Mouse (Mus musculus) midbrain, embryonic 14.5 days (tissue): Measurements from ENCODE around the gene Slc16a12. TPM values are rescaled to one million over a fixed set of nuclear protein-coding genes. Genes with fewer than 3 reads are reported as not detected.

Experiments used
- ATAC-seq: fragments of 200-750 bp; cut with Nextera tagmentation; 2 replicates; pipeline ENCODE4 v1.8.0; 2017; ENCODE audit warnings: moderate number of reproducible peaks, moderate library complexity; ENCODE audit not compliant: low FRiP score, low TSS enrichment
- DNase-seq: peaks from one replicate; pipeline ENCODE4 v3.0.0-alpha.2; 2015
- H3K27ac ChIP-seq: fragments of 300-500 bp; sonication (generic); replicated peaks from 2 replicates; pipeline ENCODE4 v1.5.1; 2014; ENCODE audit warnings: mild to moderate bottlenecking, low read depth, low read length, moderate library complexity
- H3K27me3 ChIP-seq: fragments of 300-500 bp; sonication (generic); 2 replicates; pipeline ENCODE4 v1.6.1; 2014; ENCODE audit warnings: low read length, control low read depth, mixed read lengths; ENCODE audit not compliant: control insufficient read depth, insufficient read depth
- H3K36me3 ChIP-seq: fragments of 300-500 bp; sonication (generic); 2 replicates; pipeline ENCODE4 v1.6.1; 2014; ENCODE audit warnings: low read length, control low read depth; ENCODE audit not compliant: control insufficient read depth, insufficient read depth
- H3K4me1 ChIP-seq: fragments of 300-500 bp; sonication (generic); 2 replicates; pipeline ENCODE4 v1.6.1; 2014; ENCODE audit warnings: mild to moderate bottlenecking, antibody characterized with exemption, low read length, control low read depth; ENCODE audit not compliant: control insufficient read depth, insufficient read depth
- H3K4me2 ChIP-seq: fragments of 300-500 bp; sonication (generic); 2 replicates; pipeline ENCODE4 v1.6.1; 2014; ENCODE audit warnings: mild to moderate bottlenecking, low read length, moderate library complexity
- H3K4me3 ChIP-seq: fragments of 300-500 bp; sonication (generic); replicated peaks from 2 replicates; pipeline ENCODE4 v1.5.1; 2014; ENCODE audit warnings: low read depth, low read length
- H3K9ac ChIP-seq: fragments of 300-500 bp; sonication (generic); replicated peaks from 2 replicates; pipeline ENCODE4 v1.6.1; 2014; ENCODE audit warnings: mild to moderate bottlenecking, low read length, moderate library complexity
- H3K9me3 ChIP-seq: fragments of 300-500 bp; sonication (generic); 2 replicates; pipeline ENCODE4 v1.6.1; 2016; ENCODE audit warnings: low read length, control low read depth, mixed read lengths; ENCODE audit not compliant: control insufficient read depth
- WGBS: fragments of 180-500 bp; shearing (Covaris S2); extraction: QIAGEN DNeasy Blood & Tissue Kit; methylation state at CpG from one replicate; pipeline ENCODE4 v1.1.7; 2014; 5-methylcytosine and 5-hydroxymethylcytosine counted together
- polyA plus RNA-seq: library from polyadenylated mRNA; unstranded; fragments of >200 nt; fragmentation: Nextera tagmentation; extraction: Ambion mirVana; gene quantifications from 2 replicates; pipeline ENCODE4 v1.2.1, GENCODE M21; 2014

Gene Slc16a12
- polyA plus RNA-seq = 0.51 and 4.1 TPM in 2 replicates

GRCm38 (mm10) chr19:34746688-34747504 is at the start of gene Slc16a12:
TSS of gene Slc16a12 (minus strand) at chr19:34747289.
- H3K4me3 ChIP-seq = peak within 1 kb of the TSS; percentile 60
- ATAC-seq (peak; percentile 62), DNase-seq (peak; percentile 55)
- H3K36me3 ChIP-seq = no peaks in the 10 kb centered on the region
- H3K27ac ChIP-seq = 0 out of 2 replicates have a peak within 1 kb of the TSS, but pooled peaks have one; percentile 26
- no peaks in the 10 kb centered on the region for H3K4me1 ChIP-seq
- H3K4me2 ChIP-seq = peak within 1 kb of the TSS; percentile 100
- H3K9ac ChIP-seq = peak within 1 kb of the TSS; percentile 64
- H3K27me3 ChIP-seq = peaks cover 13% of the 10 kb centered on the region
- under 1% methylated on average over 61 of the region's 61 CpGs for WGBS
- no peaks in the 10 kb centered on the region for H3K9me3 ChIP-seq

GRCm38 (mm10) chr19:34796396-34796795 is 49.3 kb upstream of the Slc16a12 start:
- Histone ChIP-seq H3K9me3 (no peaks in the 10 kb centered on the region), H3K4me2 (no peak overlapping the region), H3K27me3 (no peaks in the 10 kb centered on the region), H3K4me3 (no peak overlapping the region), H3K27ac (no peak overlapping the region), H3K4me1 (no peaks in the 10 kb centered on the region), H3K36me3 (no peaks in the 10 kb centered on the region), H3K9ac (no peak overlapping the region)
- DNase-seq = no peak
- ATAC-seq = no peak
- WGBS = 77% methylated on average over 4 of the region's 4 CpGs

GRCm38 (mm10) chr19:34782491-34782890 is 35.4 kb upstream of the Slc16a12 start:
- Histone ChIP-seq H3K4me1 (no peaks in the 10 kb centered on the region), H3K9ac (no peak overlapping the region), H3K9me3 (no peaks in the 10 kb centered on the region), H3K36me3 (no peaks in the 10 kb centered on the region), H3K4me3 (no peak overlapping the region), H3K4me2 (no peak overlapping the region), H3K27me3 (no peaks in the 10 kb centered on the region), H3K27ac (no peak overlapping the region)
- no peak for ATAC-seq
- no peak for DNase-seq
- WGBS = 91% methylated on average over 2 of the region's 2 CpGs

GRCm38 (mm10) chr19:34778993-34779392 is 31.9 kb upstream of the Slc16a12 start:
- Histone ChIP-seq H3K9me3 (no peaks in the 10 kb centered on the region), H3K27ac (no peak overlapping the region), H3K27me3 (no peaks in the 10 kb centered on the region), H3K9ac (no peak overlapping the region), H3K36me3 (no peaks in the 10 kb centered on the region), H3K4me3 (no peak overlapping the region), H3K4me1 (no peaks in the 10 kb centered on the region), H3K4me2 (no peak overlapping the region)
- DNase-seq (no peak), ATAC-seq (no peak)
- WGBS = 100% methylated on average over 1 of the region's 1 CpGs

GRCm38 (mm10) chr19:34778098-34778497 is 31.0 kb upstream of the Slc16a12 start:
- Histone ChIP-seq H3K9ac (no peak overlapping the region), H3K4me2 (no peak overlapping the region), H3K4me3 (no peak overlapping the region), H3K36me3 (no peaks in the 10 kb centered on the region), H3K27me3 (no peaks in the 10 kb centered on the region), H3K27ac (no peak overlapping the region), H3K9me3 (no peaks in the 10 kb centered on the region), H3K4me1 (no peaks in the 10 kb centered on the region)
- DNase-seq = no peak
- ATAC-seq = no peak

- H3K27ac ChIP-seq = no peak overlapping the region
- no peaks in the 10 kb centered on the region for H3K9me3 ChIP-seq
- H3K36me3 ChIP-seq = no peaks in the 10 kb centered on the region
- no peak overlapping the region for H3K9ac ChIP-seq
- H3K4me1 ChIP-seq = no peaks in the 10 kb centered on the region
- DNase-seq = peak; percentile 82
- no peak overlapping the region for H3K4me3 ChIP-seq
- 28% methylated on average over 6 of the region's 6 CpGs for WGBS
- no peaks in the 10 kb centered on the region for H3K27me3 ChIP-seq
- H3K4me2 ChIP-seq = no peak overlapping the region
- no peak for ATAC-seq
These were observed 25.7 kb upstream of the Slc16a12 start for GRCm38 (mm10) chr19:34772775-34773174.

- no peaks in the 10 kb centered on the region for H3K4me1 ChIP-seq
- 88% methylated on average over 6 of the region's 6 CpGs for WGBS
- H3K36me3 ChIP-seq = no peaks in the 10 kb centered on the region
- H3K27ac ChIP-seq = no peak overlapping the region
- H3K9ac ChIP-seq = no peak overlapping the region
- ATAC-seq (no peak), DNase-seq (no peak)
- no peak overlapping the region for H3K4me3 ChIP-seq
- H3K9me3 ChIP-seq = no peaks in the 10 kb centered on the region
- H3K4me2 ChIP-seq = no peak overlapping the region
- H3K27me3 ChIP-seq = no peaks in the 10 kb centered on the region
These were observed 23.7 kb upstream of the Slc16a12 start for GRCm38 (mm10) chr19:34770764-34771163.

- no peak overlapping the region for H3K27ac ChIP-seq
- H3K9me3 ChIP-seq = no peaks in the 10 kb centered on the region
- H3K27me3 ChIP-seq = no peaks in the 10 kb centered on the region
- no peak overlapping the region for H3K9ac ChIP-seq
- WGBS = 88% methylated on average over 1 of the region's 1 CpGs
- no peaks in the 10 kb centered on the region for H3K4me1 ChIP-seq
- ATAC-seq = no peak
- no peak overlapping the region for H3K4me3 ChIP-seq
- no peak for DNase-seq
- H3K36me3 ChIP-seq = no peaks in the 10 kb centered on the region
- no peak overlapping the region for H3K4me2 ChIP-seq
These were observed 11.7 kb upstream of the Slc16a12 start for GRCm38 (mm10) chr19:34758754-34759153.
